Mouse (Mus musculus) heart, embryonic 14.5 days (tissue): ENCODE data around the gene Egfl7. TPM values are rescaled to one million over a fixed set of nuclear protein-coding genes. Genes with fewer than 3 reads are reported as not detected.
A peak's percentile ranks its signal among the peaks of the same experiment; 100 is the strongest.

Experiments
- ATAC-seq: fragments of 200-750 bp; cut with Nextera tagmentation; 2 replicates; pipeline ENCODE4 v1.8.0; 2017; ENCODE audit warnings: low read depth, moderate TSS enrichment; ENCODE audit not compliant: insufficient number of reproducible peaks, insufficient read depth, low FRiP score
- H3K27ac ChIP-seq, 2 experiments: fragments of 200-500 bp in 1 of 2; fragments of 300-500 bp in 1 of 2; sonication (generic) in 1 of 2; replicated peaks in 1 of 2; 2 replicates each; pipeline ENCODE4 v1.5.1; 2012 to 2014; ENCODE audit warnings: low read depth in 2 of 2, low read length in 2 of 2, control low read depth in 1 of 2, mild to moderate bottlenecking in 1 of 2, mixed read lengths in 1 of 2; ENCODE audit not compliant: control insufficient read depth in 1 of 2, insufficient read depth in 1 of 2
- H3K27me3 ChIP-seq: fragments of 300-500 bp; sonication (generic); 2 replicates; pipeline ENCODE4 v1.6.1; 2014; ENCODE audit warnings: mild to moderate bottlenecking, low read length, control low read depth; ENCODE audit not compliant: control insufficient read depth, insufficient read depth
- H3K36me3 ChIP-seq: fragments of 300-500 bp; sonication (generic); 2 replicates; pipeline ENCODE4 v1.6.1; 2014; ENCODE audit warnings: mild to moderate bottlenecking, control low read depth, low read length, mixed read lengths; ENCODE audit not compliant: control insufficient read depth, insufficient read depth
- H3K4me1 ChIP-seq, 2 experiments: fragments of 200-500 bp in 1 of 2; fragments of 300-500 bp in 1 of 2; sonication (generic) in 1 of 2; 2 replicates each; pipeline ENCODE4 v1.6.1; 2012 to 2014; ENCODE audit warnings: low read length in 2 of 2, control low read depth in 1 of 2, mixed read lengths in 1 of 2; ENCODE audit not compliant: control insufficient read depth in 2 of 2, insufficient read depth in 2 of 2
- H3K4me2 ChIP-seq: fragments of 300-500 bp; sonication (generic); 2 replicates; pipeline ENCODE4 v1.6.1; 2014; ENCODE audit warnings: mild to moderate bottlenecking, low read length
- H3K4me3 ChIP-seq, 2 experiments: fragments of 200-500 bp in 1 of 2; fragments of 300-500 bp in 1 of 2; sonication (generic) in 1 of 2; 2 replicates each; pipeline ENCODE4 v1.5.1; 2012 to 2014; ENCODE audit warnings: low read length in 2 of 2, mild to moderate bottlenecking in 2 of 2, control low read depth in 1 of 2, low read depth in 1 of 2, moderate library complexity in 1 of 2; ENCODE audit not compliant: control insufficient read depth in 1 of 2, insufficient read depth in 1 of 2
- H3K9ac ChIP-seq: fragments of 300-500 bp; sonication (generic); 2 replicates; pipeline ENCODE4 v1.6.1; 2014; ENCODE audit warnings: mild to moderate bottlenecking, low read length
- H3K9me3 ChIP-seq: fragments of 300-500 bp; sonication (generic); 2 replicates; pipeline ENCODE4 v1.6.1; 2016; ENCODE audit warnings: low read length, control low read depth; ENCODE audit not compliant: control insufficient read depth
- WGBS: fragments of 180-500 bp; shearing (Covaris S2); extraction: QIAGEN DNeasy Blood & Tissue Kit; methylation state at CpG from one replicate; pipeline ENCODE4 v1.1.7; 2014; 5-methylcytosine and 5-hydroxymethylcytosine counted together
- polyA plus RNA-seq: library from polyadenylated mRNA; unstranded; fragments of >200 nt; fragmentation: Nextera tagmentation; extraction: Ambion mirVana; gene quantifications from 2 replicates; pipeline ENCODE4 v1.2.1, GENCODE M21; 2014

The Egfl7 gene
- polyA plus RNA-seq, 1 experiment from 2014 or later = 177 TPM

GRCm38 (mm10) chr2:26590962-26591361, 11.1 kb downstream of the Egfl7 start:
- 0 out of 2 replicates have a peak overlapping the region, but pooled peaks have one; percentile 78 for H3K4me2 ChIP-seq
- H3K4me1 ChIP-seq = peaks cover 8 to 16% of the 10 kb centered on the region in 2 experiments; a peak in 3 of 4 replicates
- no peak overlapping the region for H3K9ac ChIP-seq
- H3K4me3 ChIP-seq = no peak overlapping the region
- no peaks in the 10 kb centered on the region for H3K9me3 ChIP-seq
- no peaks in the 10 kb centered on the region for H3K27me3 ChIP-seq
- WGBS = 81% methylated on average over 7 of the region's 7 CpGs
- no peak for ATAC-seq
- H3K36me3 ChIP-seq = peaks cover 50% of the 10 kb centered on the region
- H3K27ac ChIP-seq = no peak overlapping the region

GRCm38 (mm10) chr2:26591416-26591815, 11.6 kb downstream of the Egfl7 start:
- 82% methylated on average over 12 of the region's 12 CpGs for WGBS
- H3K4me3 ChIP-seq = no peak overlapping the region
- no peak overlapping the region for H3K27ac ChIP-seq
- ATAC-seq = no peak
- no peak overlapping the region for H3K4me2 ChIP-seq
- H3K4me1 ChIP-seq = peaks cover 8 to 12% of the 10 kb centered on the region in 2 experiments; a peak in 3 of 4 replicates
- no peak overlapping the region for H3K9ac ChIP-seq
- no peaks in the 10 kb centered on the region for H3K27me3 ChIP-seq
- H3K36me3 ChIP-seq = peaks cover 53% of the 10 kb centered on the region
- no peaks in the 10 kb centered on the region for H3K9me3 ChIP-seq

GRCm38 (mm10) chr2:26593211-26594021, 13.6 kb downstream of the Egfl7 start:
- no peak overlapping the region for H3K4me3 ChIP-seq
- ATAC-seq = no peak
- no peaks in the 10 kb centered on the region for H3K9me3 ChIP-seq
- WGBS = 63% methylated on average over 9 of the region's 9 CpGs
- H3K4me2 ChIP-seq = no peak overlapping the region
- no peak overlapping the region for H3K9ac ChIP-seq
- no peaks in the 10 kb centered on the region for H3K27me3 ChIP-seq
- H3K36me3 ChIP-seq = peaks cover 53% of the 10 kb centered on the region
- H3K4me1 ChIP-seq = peaks cover 5 to 6% of the 10 kb centered on the region in 2 experiments; a peak in 3 of 4 replicates
- H3K27ac ChIP-seq = no peak overlapping the region

- 62% methylated on average over 9 of the region's 9 CpGs for WGBS
These were observed 14.2 kb downstream of the Egfl7 start for GRCm38 (mm10) chr2:26594022-26594346.

GRCm38 (mm10) chr2:26594461-26594933, 14.7 kb downstream of the Egfl7 start:
- Histone ChIP-seq H3K9ac (no peak overlapping the region), H3K4me2 (no peak overlapping the region), H3K27ac (no peak overlapping the region), H3K36me3 (peaks cover 50% of the 10 kb centered on the region), H3K9me3 (no peaks in the 10 kb centered on the region), H3K27me3 (no peaks in the 10 kb centered on the region), H3K4me3 (no peak overlapping the region), H3K4me1 (no peaks in the 10 kb centered on the region)
- WGBS = 72% methylated on average over 7 of the region's 7 CpGs
- ATAC-seq = peak; percentile 3; the same call in 1 of the 2 replicates

More at GRCm38 (mm10) chr2:26594022-26594346, 14.2 kb downstream of the Egfl7 start:
- Histone ChIP-seq H3K9ac (no peak overlapping the region), H3K4me1 (no peaks in the 10 kb centered on the region), H3K4me3 (no peak overlapping the region), H3K27me3 (no peaks in the 10 kb centered on the region), H3K27ac (no peak overlapping the region), H3K4me2 (no peak overlapping the region), H3K36me3 (peaks cover 53% of the 10 kb centered on the region), H3K9me3 (no peaks in the 10 kb centered on the region)
- ATAC-seq = no peak

GRCm38 (mm10) chr2:26594934-26595724, 15.3 kb downstream of the Egfl7 start:
- Histone ChIP-seq H3K4me2 (no peak overlapping the region), H3K9me3 (no peaks in the 10 kb centered on the region), H3K4me3 (no peak overlapping the region), H3K9ac (no peak overlapping the region), H3K4me1 (no peaks in the 10 kb centered on the region), H3K36me3 (peaks cover 44% of the 10 kb centered on the region), H3K27me3 (no peaks in the 10 kb centered on the region), H3K27ac (no peak overlapping the region)
- peak; percentile 11 for ATAC-seq
- WGBS = 60% methylated on average over 6 of the region's 6 CpGs

GRCm38 (mm10) chr2:26595725-26596435, 16.1 kb downstream of the Egfl7 start:
- peak; percentile 22; the same call in 1 of the 2 replicates for ATAC-seq
- H3K4me2 ChIP-seq = no peak overlapping the region
- no peaks in the 10 kb centered on the region for H3K9me3 ChIP-seq
- H3K27me3 ChIP-seq = no peaks in the 10 kb centered on the region
- 0 out of 4 replicates have a peak overlapping the region, but pooled peaks of 1 of the 2 experiments have one; percentile 19 for H3K27ac ChIP-seq
- H3K36me3 ChIP-seq = peaks cover 38% of the 10 kb centered on the region
- no peaks in the 10 kb centered on the region for H3K4me1 ChIP-seq
- no peak overlapping the region for H3K4me3 ChIP-seq
- 70% methylated on average over 11 of the region's 11 CpGs for WGBS
- no peak overlapping the region for H3K9ac ChIP-seq
